Mouse (Mus musculus) right cerebral cortex, adult 18-20 months (tissue): ENCODE data around the gene Phldb2.

Experiments
- DNase-seq: peaks from one replicate; pipeline ENCODE4 v3.0.0; 2022; ENCODE audit warnings: mixed read lengths

Phldb2 gene

GRCm38 (mm10) chr16:45953394-45953793 lies at the start of gene Phldb2:
Phldb2 (minus strand) TSS chr16:45953598.
- DNase-seq, result no peak

DNA sequence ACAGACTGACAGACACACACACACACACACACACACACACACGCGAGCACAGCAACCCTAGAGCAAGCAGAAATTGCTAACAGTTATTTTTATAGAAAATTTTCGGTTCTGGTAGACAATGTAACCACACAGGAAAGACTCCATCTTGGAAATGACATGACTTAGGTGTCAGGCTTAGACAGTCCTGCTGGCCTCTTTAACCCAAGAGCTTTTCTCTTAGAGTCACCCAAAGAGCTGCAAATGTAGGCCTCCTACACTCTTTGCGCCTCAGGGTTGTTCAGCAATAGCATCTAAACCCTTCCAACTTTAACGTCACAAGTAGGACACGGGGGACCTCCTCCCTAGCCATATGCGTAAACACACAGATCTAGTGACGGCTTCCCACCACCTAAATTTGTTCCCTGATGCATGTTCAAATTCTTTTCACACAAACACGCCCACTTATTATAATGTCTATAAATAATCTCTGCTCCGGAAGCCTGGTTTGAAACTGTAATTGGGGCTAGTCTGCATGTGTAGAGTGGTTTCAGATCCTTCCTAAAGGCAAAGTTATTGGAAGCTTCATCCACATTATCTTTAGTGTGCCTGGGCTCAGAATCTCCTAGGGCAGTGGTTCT lies 48.3 kb upstream of the Phldb2 start:
- DNase-seq, result peak; percentile 70

- DNase-seq, result no peak
Measured at GRCm38 (mm10) chr16:46000976-46001375, 47.6 kb upstream of the Phldb2 start.

DNA sequence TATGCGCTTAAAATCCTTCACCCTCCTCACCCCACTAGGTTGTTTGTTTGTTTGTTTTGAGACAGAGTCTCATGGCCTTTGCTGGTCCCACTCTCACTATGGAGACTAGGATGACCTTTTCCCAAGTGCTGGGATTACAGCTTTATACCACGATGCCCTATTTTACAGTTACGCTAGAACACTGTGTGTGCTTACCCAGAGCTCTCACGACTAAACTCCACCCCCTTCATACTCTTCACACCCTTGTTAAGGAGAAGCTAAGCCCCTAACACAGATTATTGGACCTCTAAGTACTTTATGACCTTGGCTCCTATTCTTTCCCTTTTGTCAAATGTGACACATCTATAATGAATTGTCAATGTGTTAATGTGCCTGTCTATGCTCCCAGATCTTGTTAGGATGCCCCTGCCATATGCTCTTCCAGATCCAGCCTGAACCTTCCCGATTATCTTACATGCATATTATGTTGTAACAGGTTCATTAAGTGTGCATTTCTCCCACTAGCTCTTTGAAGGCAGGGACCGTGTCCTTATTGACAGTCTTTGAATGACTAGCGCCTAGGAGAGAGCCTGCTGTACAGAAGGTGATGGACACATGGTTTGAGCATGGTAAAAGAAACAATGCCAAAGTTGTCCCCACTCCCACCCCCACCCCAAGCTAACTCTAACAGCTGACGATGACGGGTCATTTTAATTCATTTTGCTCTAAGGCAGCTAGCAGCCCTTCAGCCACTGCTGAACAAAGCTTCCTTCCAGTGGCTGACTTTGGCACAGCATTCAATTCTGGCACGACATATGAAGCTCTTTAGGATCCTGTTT lies 46.2 kb upstream of the Phldb2 start:
- DNase-seq, result no peak

DNA sequence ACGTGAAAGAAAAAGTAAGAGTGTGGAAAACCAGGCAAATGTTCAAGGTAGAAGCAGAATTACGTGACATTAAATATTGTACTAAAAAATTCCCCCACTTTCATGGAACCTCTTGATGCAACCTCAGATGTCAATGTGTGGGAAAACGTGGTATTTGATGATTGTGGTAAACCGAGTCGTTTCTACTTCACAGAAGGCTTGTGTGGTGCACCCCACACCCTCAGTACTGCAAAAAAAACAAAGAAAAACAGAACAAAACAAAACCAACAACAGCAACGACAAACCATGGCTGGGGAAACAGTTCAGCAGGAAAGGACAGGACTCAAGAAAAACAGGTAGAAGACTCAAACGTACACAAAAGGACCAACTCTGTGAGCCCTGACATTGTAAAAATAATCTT lies 44.8 kb upstream of the Phldb2 start:
- DNase-seq, result no peak

- no peak for DNase-seq
Measured at GRCm38 (mm10) chr16:45990901-45991676, 37.7 kb upstream of the Phldb2 start.

- no peak for DNase-seq
Measured at GRCm38 (mm10) chr16:45986236-45986635, 32.8 kb upstream of the Phldb2 start.

DNA sequence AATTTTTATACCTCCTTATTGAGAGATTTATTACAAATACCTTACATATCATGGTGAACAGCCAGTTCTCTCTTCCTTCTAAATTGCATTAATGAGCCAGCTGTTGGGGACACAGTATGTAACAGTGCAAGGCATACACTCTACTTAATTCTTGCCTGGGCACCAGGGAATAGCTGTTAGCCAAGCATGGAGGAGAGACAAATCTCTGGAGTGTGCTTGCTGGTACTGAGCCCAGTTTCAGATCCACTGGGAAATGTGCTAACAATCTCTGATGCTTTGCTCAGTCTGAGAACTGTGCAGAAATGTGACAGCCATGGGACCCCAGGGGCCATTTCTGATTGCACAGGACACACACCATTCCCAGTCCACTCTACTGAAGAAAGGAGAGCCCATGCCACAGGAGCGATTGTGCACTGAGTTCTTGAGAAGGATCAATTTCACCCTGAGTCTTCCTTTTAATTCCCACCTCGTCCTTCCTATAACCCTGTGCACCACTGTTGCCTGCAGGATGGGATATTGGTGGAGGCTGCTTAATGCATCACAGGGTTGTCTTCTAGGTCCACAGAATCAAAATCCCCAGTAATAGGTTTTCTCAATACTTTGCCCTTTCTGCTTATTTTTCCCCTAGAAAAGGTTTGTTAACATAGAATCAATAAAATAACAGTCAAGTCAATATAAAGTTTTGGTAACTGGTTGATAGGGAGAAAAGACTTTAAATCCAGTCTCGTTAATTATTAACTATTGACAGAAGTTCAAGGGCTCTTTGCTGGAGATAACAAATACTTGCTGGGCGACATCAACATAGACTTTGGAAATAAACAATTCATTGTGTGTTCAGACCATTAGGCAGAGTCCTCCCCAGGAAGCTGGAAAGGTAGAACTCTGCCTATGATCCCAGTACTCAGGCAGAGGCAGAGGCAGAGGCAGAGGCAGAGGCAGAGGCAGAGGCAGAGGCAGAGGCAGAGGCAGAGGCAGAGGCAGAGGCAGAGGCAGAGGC lies 31.5 kb upstream of the Phldb2 start:
- DNase-seq, result no peak

DNA sequence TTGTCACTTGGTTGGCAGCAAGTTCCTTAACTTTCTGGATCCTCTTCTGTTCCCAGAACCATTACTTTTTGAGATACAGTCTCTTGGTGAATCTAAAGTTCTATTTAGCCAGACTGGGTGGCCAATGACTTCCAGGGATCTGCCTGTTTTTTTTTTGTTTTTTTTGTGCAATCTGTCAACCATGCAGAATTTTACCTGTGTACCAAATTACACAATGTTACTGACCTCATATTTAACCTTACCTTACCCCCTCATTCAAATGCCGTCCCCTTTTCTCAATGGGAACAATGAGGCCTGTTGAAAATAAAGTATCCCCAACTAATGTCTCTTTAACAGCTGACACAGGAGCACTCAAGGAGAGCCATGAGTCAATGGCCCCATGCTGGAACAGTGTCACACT lies 22.9 kb upstream of the Phldb2 start:
- no peak for DNase-seq

DNA sequence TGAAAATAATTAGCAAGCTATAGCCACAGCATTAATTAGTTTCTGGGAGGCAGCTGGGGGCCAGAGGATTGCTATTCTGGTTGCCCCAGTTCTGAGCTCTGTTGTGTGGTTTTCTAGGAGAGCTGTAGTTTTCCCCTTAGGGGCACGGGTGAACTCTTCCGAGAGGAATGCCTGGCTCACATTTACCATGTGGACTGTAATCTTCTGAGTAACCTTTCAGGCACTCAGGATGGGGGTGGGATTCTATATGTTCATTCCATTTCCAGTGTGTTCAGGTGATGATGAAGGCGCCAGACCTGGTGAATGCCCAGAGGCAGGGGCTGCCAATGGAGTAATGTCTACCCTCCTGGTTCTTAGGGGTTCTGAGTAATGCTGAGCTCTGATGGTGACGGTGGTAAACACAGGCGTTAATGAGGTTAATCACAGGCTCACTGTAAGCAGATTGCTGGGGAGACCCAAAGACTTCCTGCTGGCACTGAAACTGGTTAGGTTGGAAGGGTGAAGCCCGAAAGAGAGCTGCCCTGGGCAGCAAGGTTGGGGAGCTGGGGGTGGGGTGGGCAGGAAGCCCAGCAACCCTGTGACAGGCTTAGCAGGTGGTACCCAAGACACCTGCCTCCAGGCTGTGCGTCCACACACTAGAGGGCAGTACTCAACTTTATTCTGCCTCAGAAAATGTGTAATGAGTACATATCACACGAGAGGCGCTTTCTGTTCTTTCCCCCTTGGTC lies 20.7 kb upstream of the Phldb2 start:
- DNase-seq, result no peak

GRCm38 (mm10) chr16:45970187-45970586 lies 16.8 kb upstream of the Phldb2 start:
- DNase-seq, result no peak

GRCm38 (mm10) chr16:45968716-45969115 lies 15.3 kb upstream of the Phldb2 start:
- no peak for DNase-seq

DNA sequence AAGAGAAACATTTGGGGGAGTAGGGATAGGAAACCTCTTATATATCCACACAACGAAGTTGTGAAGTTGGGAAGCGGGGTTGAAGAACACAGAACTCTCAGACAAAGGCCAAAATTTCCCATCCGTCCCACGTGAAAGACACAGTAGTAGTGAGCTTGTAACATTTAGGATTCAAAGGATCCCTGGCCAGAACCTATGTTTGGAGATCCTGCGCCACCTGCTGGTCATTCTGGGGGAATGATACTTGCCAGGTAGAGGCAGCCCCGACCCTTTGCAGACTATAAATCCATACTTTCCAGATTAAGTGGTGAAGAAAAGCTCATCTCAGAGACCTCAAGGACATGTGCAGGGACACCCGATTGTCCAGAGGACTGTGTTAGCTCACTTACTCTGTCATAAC lies 14.1 kb upstream of the Phldb2 start:
- peak; percentile 69 for DNase-seq

DNA sequence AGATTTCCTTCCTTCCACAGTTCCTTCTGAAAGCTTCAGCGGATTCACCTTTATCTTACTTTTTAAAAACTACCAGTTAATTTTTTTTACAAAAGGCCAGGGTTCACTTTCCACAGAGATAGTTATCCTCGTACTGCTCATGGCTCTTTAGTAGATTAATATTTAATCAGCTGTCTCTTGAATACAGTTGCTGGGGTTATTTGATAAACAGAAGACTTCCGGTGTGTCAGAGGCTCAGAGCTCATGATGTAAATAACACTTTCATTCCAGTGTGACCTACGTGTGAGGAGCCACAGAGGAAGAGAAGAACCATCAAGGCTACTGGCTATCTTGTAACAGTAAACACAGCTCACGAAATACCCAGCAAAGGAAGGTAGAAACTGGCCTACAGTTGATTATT lies 13.2 kb upstream of the Phldb2 start:
- no peak for DNase-seq

- no peak for DNase-seq
Measured at GRCm38 (mm10) chr16:45964777-45965176, 11.4 kb upstream of the Phldb2 start.

- DNase-seq, result no peak
Measured at GRCm38 (mm10) chr16:45963837-45964236, 10.4 kb upstream of the Phldb2 start.

DNA sequence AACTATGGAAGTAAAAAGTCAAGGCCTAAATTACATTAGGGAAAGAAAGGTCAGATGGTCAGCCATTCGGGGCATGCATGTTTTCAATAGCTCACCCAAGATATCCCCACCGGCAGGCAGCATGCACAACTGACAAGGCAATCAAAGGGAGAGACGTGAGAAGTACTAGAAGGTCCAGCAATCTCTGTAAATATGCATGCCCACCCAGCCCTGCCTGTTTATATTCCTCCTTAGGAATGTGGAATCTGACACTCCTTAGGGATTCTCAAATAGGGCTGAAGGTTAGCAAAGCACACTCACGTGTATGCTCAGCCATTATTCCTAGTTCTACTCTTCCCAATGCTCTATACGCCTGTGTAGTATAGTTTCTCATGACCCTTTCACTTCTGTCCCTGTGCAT lies 9.7 kb upstream of the Phldb2 start:
- DNase-seq, result no peak

DNA sequence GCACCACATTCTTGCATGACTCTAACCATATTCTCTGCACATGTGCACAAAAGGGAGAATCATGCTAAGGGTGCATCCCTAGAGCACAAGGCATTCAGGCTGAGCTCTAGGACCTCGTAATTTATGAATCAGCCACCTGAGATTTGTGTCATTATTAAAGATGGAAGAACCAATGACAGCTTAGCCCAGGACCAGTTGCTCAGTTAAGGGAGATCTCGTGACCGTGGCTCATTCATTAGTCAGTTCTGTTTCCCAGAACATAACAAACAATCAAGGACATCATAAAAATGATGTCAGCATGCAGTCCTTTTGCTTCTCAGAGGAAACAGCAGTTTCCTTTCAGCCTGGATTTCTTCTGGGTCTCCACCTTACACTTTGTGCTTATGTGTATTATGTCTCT lies 7.6 kb upstream of the Phldb2 start:
- DNase-seq, result no peak

- DNase-seq, result no peak
Measured at GRCm38 (mm10) chr16:45956390-45956950, 3.1 kb upstream of the Phldb2 start.

DNA sequence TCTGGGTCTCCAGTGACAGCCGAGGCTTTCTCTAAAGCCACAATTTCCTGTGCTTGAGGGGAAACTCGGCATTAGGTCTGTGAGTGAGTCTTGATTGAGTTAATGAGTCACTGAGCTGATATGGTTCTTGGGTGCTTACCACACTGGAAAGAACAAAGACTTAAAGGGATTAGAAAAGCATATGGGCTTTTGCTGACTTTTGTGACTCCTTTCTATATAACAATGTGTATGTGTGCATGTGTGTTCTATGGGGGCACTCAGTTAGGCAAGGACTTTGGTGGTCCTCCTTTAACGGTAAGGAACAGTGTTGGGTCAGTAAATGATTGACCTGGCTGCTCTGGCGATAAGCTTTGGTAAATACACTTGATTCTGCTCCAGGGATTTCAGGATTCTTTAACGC lies 897 bp downstream of the Phldb2 start:
- no peak for DNase-seq

DNA sequence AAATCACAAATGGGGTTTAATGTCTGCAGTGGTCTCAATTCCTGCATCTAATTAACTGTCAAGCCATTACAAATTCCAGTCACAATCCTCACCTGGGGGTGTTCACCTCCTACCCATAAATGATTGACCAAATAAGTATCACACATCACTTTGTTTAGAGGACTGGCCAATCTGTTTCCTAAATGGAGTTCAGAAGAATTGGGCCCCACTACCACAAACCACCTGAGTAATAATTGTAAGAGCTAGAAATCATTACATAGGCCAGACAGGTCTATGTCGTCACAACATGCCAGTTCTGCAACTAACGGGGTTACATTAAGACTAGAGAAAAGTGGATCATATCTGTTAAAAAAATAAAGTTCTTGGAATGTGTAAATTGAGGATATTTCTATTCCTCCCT lies 1.4 kb downstream of the Phldb2 start:
- no peak for DNase-seq

DNA sequence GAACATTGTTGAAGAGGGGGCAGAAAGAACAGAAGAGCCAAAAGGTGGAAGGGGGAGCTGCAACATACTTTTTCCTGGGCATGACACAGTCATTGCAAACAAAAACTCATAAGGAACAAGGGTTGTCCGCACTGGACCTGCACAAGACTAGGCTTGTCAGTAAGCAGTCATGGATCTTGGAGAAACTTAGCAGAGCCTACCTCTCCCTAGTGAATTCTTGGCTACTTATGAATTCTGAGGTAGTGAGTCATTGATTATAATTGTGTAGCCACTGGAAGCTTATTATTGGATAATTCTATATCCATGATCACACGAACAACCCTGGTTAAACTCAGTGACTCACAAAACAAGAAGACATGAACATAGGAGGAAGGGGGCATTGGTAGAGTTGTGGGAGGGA lies 7.1 kb downstream of the Phldb2 start:
- no peak for DNase-seq
